Mouse (Mus musculus) brain, embryonic 14.5 days (tissue): ENCODE data around the gene Dner.

Experiments
- CTCF ChIP-seq: fragments of 200-500 bp; IDR thresholded peaks from 2 replicates; pipeline ENCODE4 v1.5.1; 2012; ENCODE audit warnings: inconsistent platforms, mild to moderate bottlenecking, moderate library complexity, borderline replicate concordance; ENCODE audit not compliant: insufficient read depth, insufficient read length; ENCODE audit errors: extremely low read depth
- POLR2A ChIP-seq: fragments of 200-500 bp; IDR thresholded peaks from 2 replicates; pipeline ENCODE4 v1.6.1; 2012; ENCODE audit warnings: mild to moderate bottlenecking, inconsistent platforms, borderline replicate concordance; ENCODE audit not compliant: poor library complexity, insufficient read depth, insufficient read length, severe bottlenecking; ENCODE audit errors: extremely low read depth

DNA sequence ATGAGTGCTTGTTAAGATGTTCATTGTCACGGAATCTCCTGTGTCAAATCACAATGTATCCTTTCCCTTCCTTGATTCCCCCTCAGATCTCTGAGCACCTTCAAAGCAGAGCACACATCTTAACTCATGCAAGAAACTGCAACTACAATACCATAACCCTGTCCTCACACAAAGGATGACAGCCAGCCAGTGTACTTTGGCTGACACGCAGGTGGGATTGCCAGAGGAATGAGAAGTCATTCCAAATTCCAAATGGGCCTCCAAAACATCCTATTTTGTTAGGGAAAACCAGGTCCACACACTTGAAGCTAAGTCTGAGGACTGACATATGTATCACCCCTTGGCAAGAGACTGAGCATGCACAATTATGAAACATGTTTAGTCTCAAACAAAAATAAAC is 286.5 kb downstream of the Dner start:
- TF ChIP-seq CTCF (no peak), POLR2A (no peak)
